Mouse (Mus musculus) embryonic stem cell, embryonic (primary cell): ENCODE measurements around the gene Pick1.

ENCODE experiments used
- CTCF ChIA-PET, 4 experiments: fragments of 300-600 bp in 2 of 4; fragments of 350-600 bp in 2 of 4; sonication (Branson Sonifier 250); formaldehyde crosslinking; loops; one replicate each; lab custom pipeline; 2022; ENCODE audit warnings: inconsistent platforms in 2 of 4; lab: Charles Lee
- POLR2A ChIA-PET, 4 experiments: fragments of 300-600 bp in 2 of 4; fragments of 350-600 bp in 2 of 4; sonication (Branson Sonifier 250); formaldehyde crosslinking; loops; one replicate each; lab custom pipeline; 2022; ENCODE audit warnings: antibody characterized with exemption in 4 of 4, inconsistent platforms in 1 of 4; lab: Charles Lee

Pick1 gene

GRCm38 (mm10) chr15:79212750-79213446 lies 16.1 kb upstream of the Pick1 start:
- ChIA-PET POLR2A (interaction anchor here in 3 of 4 experiments (0.6 to 5.1 kb wide), 21 partner anchors 11 to 961 kb away, joined by 3 to 37 read pairs (median 4); partner anchors contain the start of genes Gm49486 (in 2 of the 3), Pick1 (in 2 of the 3), Micall1 (in 1 of the 3) and Pla2g6 (in 1 of the 3)), CTCF (interaction anchor here in 3 of 4 experiments (0.5 to 1.0 kb wide), 4 partner anchors 11 to 620 kb away, joined by 3 to 5 read pairs (median 4); no protein-coding TSS in a partner anchor)

- ChIA-PET POLR2A (interaction anchor here in 3 of 4 experiments (0.6 to 5.1 kb wide), 15 partner anchors 10 to 284 kb away, joined by 3 to 37 read pairs (median 4); partner anchors contain the start of genes Gm49486 (in 2 of the 3), Pick1 (in 2 of the 3), Micall1 (in 1 of the 3) and Pla2g6 (in 1 of the 3)), CTCF (interaction anchor here in 1 of 4 experiments (0.5 kb wide), 1 partner anchor 621 kb away, joined by 5 read pairs; no protein-coding TSS in a partner anchor)
Observed at GRCm38 (mm10) chr15:79213591-79213990, 15.4 kb upstream of the Pick1 start.

- ChIA-PET CTCF (no interaction called here), POLR2A (interaction anchor here in 1 of 4 experiments (0.7 to 5.1 kb wide), 2 partner anchors 9 to 62 kb away, joined by 3 to 37 read pairs; no protein-coding TSS in a partner anchor)
Observed at GRCm38 (mm10) chr15:79216191-79216590, 12.8 kb upstream of the Pick1 start.

- CTCF ChIA-PET = interaction anchor here in 2 of 4 experiments (0.5 to 0.9 kb wide), 2 partner anchors 24 to 210 kb away, joined by 3 to 8 read pairs; no protein-coding TSS in a partner anchor
- POLR2A ChIA-PET = interaction anchor here in 3 of 4 experiments (0.5 to 1.1 kb wide), 4 partner anchors 9 to 19 kb away, joined by 3 to 5 read pairs (median 3); partner anchors contain the start of genes Gm49486 (in 1 of the 3) and Pick1 (in 1 of the 3)
Observed at GRCm38 (mm10) chr15:79219572-79219971, 9.4 kb upstream of the Pick1 start.

- CTCF ChIA-PET = interaction anchor here (0.6 to 3.3 kb wide), 20 partner anchors 11 to 1118 kb away, joined by 3 to 19 read pairs (median 4); partner anchors contain the start of genes 1700088E04Rik (in 1 of the 4) and Npcd (in 1 of the 4)
- POLR2A ChIA-PET = interaction anchor here (0.6 to 5.6 kb wide), 39 partner anchors 9 to 1269 kb away, joined by 3 to 37 read pairs (median 4); partner anchors contain the start of genes Ankrd54 (in 1 of the 4), Dmc1 (in 1 of the 4) and Pla2g6 (in 1 of the 4)
Observed at GRCm38 (mm10) chr15:79223641-79224040, 5.3 kb upstream of the Pick1 start.

GRCm38 (mm10) chr15:79224685-79225084 lies 4.3 kb upstream of the Pick1 start:
- POLR2A ChIA-PET = interaction anchor here in 3 of 4 experiments (0.7 to 5.6 kb wide), 8 partner anchors 8 to 103 kb away, joined by 3 to 37 read pairs (median 4); partner anchors contain the start of gene Pla2g6 (in 1 of the 3)
- CTCF ChIA-PET = interaction anchor here (0.6 to 3.3 kb wide), 24 partner anchors 13 to 434 kb away, joined by 3 to 22 read pairs (median 4); partner anchors contain the start of genes Cby1 (in 1 of the 4) and Fam227a (in 1 of the 4)

- CTCF ChIA-PET = interaction anchor here in 3 of 4 experiments (0.6 to 3.3 kb wide), 6 partner anchors 14 to 163 kb away, joined by 3 to 22 read pairs (median 8); partner anchors contain the start of gene Ankrd54 (in 1 of the 3)
- POLR2A ChIA-PET = interaction anchor here in 1 of 4 experiments (0.6 to 5.6 kb wide), 2 partner anchors 12 to 81 kb away, joined by 5 to 37 read pairs; no protein-coding TSS in a partner anchor
Observed at GRCm38 (mm10) chr15:79225780-79226179, 3.2 kb upstream of the Pick1 start.

- ChIA-PET CTCF (interaction anchor here in 2 of 4 experiments (0.6 to 1.5 kb wide), 4 partner anchors 8 to 97 kb away, joined by 3 to 9 read pairs (median 4); no protein-coding TSS in a partner anchor), POLR2A (interaction anchor here in 1 of 4 experiments (0.7 to 0.8 kb wide), 2 partner anchors 9 to 92 kb away, joined by 3 read pairs; partner anchors contain the start of gene Pla2g6)
Observed at GRCm38 (mm10) chr15:79235268-79235667, 6.3 kb downstream of the Pick1 start.

GRCm38 (mm10) chr15:79238036-79238435 lies 9.1 kb downstream of the Pick1 start:
- POLR2A ChIA-PET = interaction anchor here (0.6 to 1.9 kb wide), 9 partner anchors 9 to 308 kb away, joined by 3 to 8 read pairs (median 3); partner anchors contain the start of genes Gm49486 (in 2 of the 4), Pick1 (in 2 of the 4), Ankrd54 (in 1 of the 4) and Ddx17 (in 1 of the 4)
- CTCF ChIA-PET = interaction anchor here in 3 of 4 experiments (0.6 to 1.4 kb wide), 3 partner anchors 13 to 240 kb away, joined by 3 to 5 read pairs (median 3); no protein-coding TSS in a partner anchor

- ChIA-PET POLR2A (interaction anchor here in 3 of 4 experiments (0.5 to 3.0 kb wide), 39 partner anchors 8 to 421 kb away, joined by 3 to 20 read pairs (median 4); partner anchors contain the start of genes Gm49486 (in 2 of the 3), Pick1 (in 2 of the 3), Ddx17 (in 1 of the 3) and Kcnj4 (in 1 of the 3)), CTCF (interaction anchor here (0.5 to 3.9 kb wide), 130 partner anchors 8 to 608 kb away, joined by 3 to 67 read pairs (median 4); partner anchors contain the start of genes Gm49486 (in 4 of the 4), Pick1 (in 4 of the 4), 1700088E04Rik (in 2 of the 4) and Cby1 (in 2 of the 4))
Observed at GRCm38 (mm10) chr15:79242574-79243233, 13.7 kb downstream of the Pick1 start.

GRCm38 (mm10) chr15:79243234-79244042 lies 14.5 kb downstream of the Pick1 start:
- ChIA-PET POLR2A (interaction anchor here in 3 of 4 experiments (0.5 to 3.0 kb wide), 49 partner anchors 9 to 420 kb away, joined by 3 to 20 read pairs (median 4); partner anchors contain the start of genes Ddx17 (in 2 of the 3), Gm49486 (in 2 of the 3), Pick1 (in 2 of the 3) and Kcnj4 (in 1 of the 3)), CTCF (interaction anchor here (0.5 to 3.9 kb wide), 130 partner anchors 8 to 608 kb away, joined by 3 to 67 read pairs (median 4); partner anchors contain the start of genes Gm49486 (in 4 of the 4), Pick1 (in 4 of the 4), 1700088E04Rik (in 2 of the 4) and Cby1 (in 2 of the 4))

- ChIA-PET CTCF (interaction anchor here (0.7 to 3.9 kb wide), 38 partner anchors 8 to 479 kb away, joined by 3 to 67 read pairs (median 7); partner anchors contain the start of genes Gm49486 (in 3 of the 4), Pick1 (in 3 of the 4), Cby1 (in 1 of the 4) and Dmc1 (in 1 of the 4)), POLR2A (interaction anchor here in 3 of 4 experiments (0.6 to 3.0 kb wide), 23 partner anchors 8 to 406 kb away, joined by 3 to 20 read pairs (median 4); partner anchors contain the start of genes Ddx17 (in 1 of the 3), Gm49486 (in 1 of the 3), Kcnj4 (in 1 of the 3) and Pick1 (in 1 of the 3))
Observed at GRCm38 (mm10) chr15:79244071-79244893, 15.3 kb downstream of the Pick1 start.

GRCm38 (mm10) chr15:79245321-79245720 lies 16.3 kb downstream of the Pick1 start:
- ChIA-PET CTCF (interaction anchor here in 3 of 4 experiments (3.2 to 3.9 kb wide), 3 partner anchors 27 to 35 kb away, joined by 32 to 49 read pairs (median 43); no protein-coding TSS in a partner anchor), POLR2A (interaction anchor here in 2 of 4 experiments (0.9 to 1.1 kb wide), 5 partner anchors 8 to 164 kb away, joined by 3 read pairs; no protein-coding TSS in a partner anchor)

- ChIA-PET POLR2A (interaction anchor here in 2 of 4 experiments (1.4 to 1.9 kb wide), 4 partner anchors 8 to 96 kb away, joined by 4 to 6 read pairs (median 5); no protein-coding TSS in a partner anchor), CTCF (interaction anchor here in 1 of 4 experiments (1.1 to 2.1 kb wide), 4 partner anchors 21 to 409 kb away, joined by 3 to 7 read pairs (median 4); partner anchors contain the start of genes Cby1 and Fam227a)
Observed at GRCm38 (mm10) chr15:79250236-79250635, 21.3 kb downstream of the Pick1 start.
